Mouse (Mus musculus): Measurements from ENCODE around the gene Ankrd61.

- TF ChIP-seq POLR2A (IDR thresholded peaks at IDR 0.05; ENCODE audit: low read depth, low read length) (no peak), CTCF (IDR thresholded peaks at IDR 0.05; ENCODE audit: extremely low read depth, insufficient read depth, insufficient read length, insufficient replicate concordance) (no peak)
Measured at GRCm38 (mm10) chr5:143892255-143892886, 5.1 kb downstream of the Ankrd61 start.

All from spleen, adult 2 months (tissue).